Mouse (Mus musculus): ENCODE data around the gene Nedd9.

GRCm38 (mm10) chr13:41459683-41460286 lies 27.4 kb downstream of the Nedd9 start:
- TF ChIP-seq CTCF (IDR thresholded peaks at IDR 0.05; ENCODE audit: low read depth, low read length): no peak
- TF ChIP-seq POLR2A (IDR thresholded peaks at IDR 0.05; ENCODE audit: borderline replicate concordance, low read depth, low read length): no peak

Measured in bone marrow macrophage, adult 2 months (primary cell).